Mouse (Mus musculus) small intestine, adult 10 weeks (tissue): Measurements from ENCODE around the gene Vmn1r211. TPM values are rescaled to one million over a fixed set of nuclear protein-coding genes. Genes with fewer than 3 reads are reported as not detected.

Experiments used
- polyA plus RNA-seq: library from polyadenylated mRNA; stranded (reverse); fragments of 350-450 nt; fragmentation: Illumina TruSeq; extraction: RNeasy Lipid Tissue Mini Kit (QIAGEN cat#74804); gene quantifications from one replicate; pipeline ENCODE4 v1.2.3, GENCODE M21; 2014; ENCODE audit warnings: low replicate concordance

Gene Vmn1r211
- not detected for polyA plus RNA-seq

DNA sequence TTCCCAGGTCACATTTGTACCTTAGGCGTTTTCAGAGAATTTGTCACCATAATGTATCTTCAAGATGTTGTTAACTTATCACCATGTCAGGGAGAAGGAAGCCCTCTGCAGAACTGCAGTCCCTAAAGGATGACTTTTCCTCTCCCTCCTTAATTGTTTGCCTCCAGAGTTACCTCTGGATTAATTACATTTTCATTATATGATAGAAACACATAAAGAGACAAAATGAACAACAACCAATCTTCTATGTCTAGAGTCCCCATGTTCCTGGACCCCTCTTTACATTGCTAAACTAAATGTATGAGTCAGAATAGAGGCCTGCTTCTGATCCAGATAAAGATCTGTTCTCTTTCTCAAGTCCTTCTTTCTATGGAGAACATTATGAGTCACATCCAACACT, at the start of gene Vmn1r211:
Vmn1r211 (minus strand) TSS at position 101 of the 400 bp plus-strand sequence.

DNA sequence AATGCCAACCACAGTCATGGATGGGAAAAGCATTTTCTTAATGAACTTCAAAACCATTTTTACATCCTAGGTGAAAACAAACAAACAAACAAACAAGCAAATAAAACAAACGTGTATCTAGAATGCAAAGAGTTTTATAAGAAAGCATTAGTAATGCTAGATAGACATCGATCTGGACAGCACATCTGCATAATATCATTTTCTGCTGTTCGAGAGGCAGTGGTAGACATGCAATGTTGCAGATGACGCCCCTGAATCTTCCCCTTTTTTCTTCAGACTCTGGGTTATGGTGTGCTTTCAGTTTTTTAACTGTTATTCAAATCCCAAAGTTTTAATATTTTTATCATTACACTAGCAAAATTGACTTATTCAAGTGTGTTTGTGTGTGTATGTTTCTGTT, 26.7 kb upstream of the Vmn1r211 start, which contains the start of gene Vmn1r212:
Vmn1r212 (minus strand) TSS at position 101 of the 400 bp plus-strand sequence.

DNA sequence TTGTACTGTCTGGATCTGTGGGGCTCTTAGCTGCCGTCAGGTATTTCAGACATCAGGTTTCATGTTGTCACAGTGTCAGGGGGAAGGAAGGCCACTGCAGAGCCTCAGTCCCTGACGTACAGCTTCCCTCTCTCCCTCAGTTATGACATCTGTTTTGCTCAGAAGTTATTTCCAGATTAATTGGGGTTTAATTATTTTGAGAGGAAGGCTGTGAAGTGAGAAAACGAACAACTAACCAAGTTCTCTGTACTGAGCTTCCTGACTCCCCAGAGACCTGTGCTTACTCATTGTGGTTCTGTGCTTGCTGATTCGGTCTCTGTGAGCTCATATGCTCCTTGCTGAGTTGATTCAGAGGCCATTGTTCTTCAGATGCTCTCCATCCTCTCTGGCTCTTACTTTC, 26.1 kb downstream of the Vmn1r211 start, which contains the start of gene Vmn1r210:
Vmn1r210 (minus strand) TSS at position 101 of the 400 bp plus-strand sequence.

DNA sequence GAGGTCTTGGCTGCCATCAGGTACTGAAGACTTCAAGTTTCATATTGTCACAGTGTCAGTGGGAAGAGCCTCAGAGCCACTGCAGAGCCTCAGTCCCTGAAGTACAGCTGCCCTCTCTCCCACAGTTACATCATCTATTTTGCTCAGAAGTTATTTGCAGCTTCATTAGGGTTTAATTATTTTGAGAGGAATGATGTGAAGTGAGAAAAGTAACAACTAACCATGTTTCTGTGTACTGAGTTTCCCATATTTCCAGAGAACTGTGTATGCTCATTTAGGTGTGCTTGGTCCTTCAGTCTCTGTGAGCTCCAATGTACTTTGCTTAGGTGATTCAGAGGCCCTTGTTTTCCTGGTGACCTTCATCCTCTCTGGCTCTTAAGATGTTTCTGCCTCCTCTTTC, 47.8 kb downstream of the Vmn1r211 start, which contains the start of gene Vmn1r209:
Vmn1r209 (minus strand) TSS at position 101 of the 400 bp plus-strand sequence.

Other genes with a start within 250 kb of the Vmn1r211 start
- not detected for gene Vmn1r206, start 233.3 kb downstream of the Vmn1r211 start, polyA plus RNA-seq
- gene Vmn1r207-ps, start 127.9 kb downstream of the Vmn1r211 start, polyA plus RNA-seq = not detected
- not detected for gene Vmn1r208, start 80.2 kb downstream of the Vmn1r211 start, polyA plus RNA-seq
- not detected for gene Vmn1r209, start 47.9 kb downstream of the Vmn1r211 start, polyA plus RNA-seq
- gene Vmn1r210, start 26.2 kb downstream of the Vmn1r211 start, polyA plus RNA-seq = not detected
- gene Vmn1r212, start 26.6 kb upstream of the Vmn1r211 start, polyA plus RNA-seq = not detected
- not detected for gene Vmn1r213, start 150.1 kb upstream of the Vmn1r211 start, polyA plus RNA-seq
- not detected for gene Vmn1r214, start 172.9 kb upstream of the Vmn1r211 start, polyA plus RNA-seq
- gene Vmn1r215, start 210.5 kb upstream of the Vmn1r211 start, polyA plus RNA-seq = not detected